Mouse (Mus musculus) hindbrain, embryonic 10.5 days (tissue): ENCODE measurements around the gene Cdkl5. TPM values are rescaled to one million over a fixed set of nuclear protein-coding genes. Genes with fewer than 3 reads are reported as not detected.

Experiments used
- DNase-seq: peaks from one replicate; pipeline ENCODE4 v3.0.0-alpha.2; 2017; ENCODE audit warnings: low spot score
- H3K27ac ChIP-seq: fragments of 300-500 bp; sonication (generic); 2 replicates; pipeline ENCODE4 v1.5.1; 2016; ENCODE audit warnings: mild to moderate bottlenecking, moderate library complexity
- H3K27me3 ChIP-seq: fragments of 300-500 bp; sonication (generic); 2 replicates; pipeline ENCODE4 v1.6.1; 2016; ENCODE audit warnings: mild to moderate bottlenecking; ENCODE audit not compliant: poor library complexity, insufficient read depth, severe bottlenecking
- H3K36me3 ChIP-seq: fragments of 300-500 bp; sonication (generic); 2 replicates; pipeline ENCODE4 v1.6.1; 2016; ENCODE audit warnings: mild to moderate bottlenecking, moderate library complexity
- H3K4me1 ChIP-seq: fragments of 300-500 bp; sonication (generic); replicated peaks from 2 replicates; pipeline ENCODE4 v1.6.1; 2016; ENCODE audit warnings: mild to moderate bottlenecking
- H3K4me3 ChIP-seq: fragments of 300-500 bp; sonication (generic); 2 replicates; pipeline ENCODE4 v1.5.1; 2016; ENCODE audit warnings: mild to moderate bottlenecking, moderate library complexity
- H3K9me3 ChIP-seq: fragments of 300-500 bp; sonication (generic); 2 replicates; pipeline ENCODE4 v1.6.1; 2016; ENCODE audit warnings: mild to moderate bottlenecking, moderate library complexity
- WGBS: fragments of 180-500 bp; shearing (Covaris S2); methylation state at CpG from one replicate; pipeline ENCODE4 v1.1.7; 2016; 5-methylcytosine and 5-hydroxymethylcytosine counted together
- polyA plus RNA-seq: library from polyadenylated mRNA; unstranded; fragments of >200 nt; fragmentation: Nextera tagmentation; extraction: Ambion mirVana; gene quantifications from 2 replicates; pipeline ENCODE4 v1.2.1, GENCODE M21; 2016

Gene Cdkl5
- 2.2 and 2.3 TPM in 2 replicates for polyA plus RNA-seq

DNA sequence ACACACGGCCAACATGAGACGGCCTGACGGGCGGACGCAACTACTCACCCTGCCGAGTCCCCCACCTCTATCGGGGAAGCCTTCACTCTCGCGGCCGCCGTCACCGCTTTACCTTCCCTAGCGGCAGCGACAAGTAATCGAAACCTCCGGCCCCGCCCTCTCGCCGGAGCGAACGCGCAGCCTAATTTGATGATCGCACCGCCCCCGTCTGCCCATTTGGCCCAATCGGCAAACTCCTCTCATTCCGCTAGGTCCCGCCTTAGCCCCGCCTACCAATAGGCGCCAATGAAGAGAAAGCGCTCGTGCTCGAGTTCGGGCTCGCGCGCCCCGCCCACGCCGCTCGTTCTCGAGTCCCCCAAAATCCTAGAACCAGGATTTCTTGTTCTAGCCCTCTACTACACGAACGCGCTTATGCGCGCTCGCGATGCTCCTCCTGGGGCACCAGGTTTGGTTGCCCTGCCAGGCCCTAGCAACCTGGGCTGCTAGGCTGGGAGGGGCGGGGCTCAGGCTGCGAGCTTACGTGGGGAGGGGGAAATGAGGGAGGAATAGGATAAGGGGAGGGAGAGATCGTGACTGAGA is at the start of gene Cdkl5:
Gene Cdkl5 (minus strand): TSS at position 162 of the 579 bp plus-strand sequence.
- peak within 1 kb of the TSS; percentile 65 for H3K4me3 ChIP-seq
- H3K36me3 ChIP-seq = no peaks in the 10 kb centered on the region
- H3K27ac ChIP-seq = peak within 1 kb of the TSS; percentile 87
- 22% methylated on average over 53 of the region's 53 CpGs for WGBS
- peaks cover 37% of the 10 kb centered on the region for H3K27me3 ChIP-seq
- H3K4me1 ChIP-seq = peaks cover 12% of the 10 kb centered on the region; the same call in 1 of the 2 replicates
- H3K9me3 ChIP-seq = no peaks in the 10 kb centered on the region
- DNase-seq = peak; percentile 92

DNA sequence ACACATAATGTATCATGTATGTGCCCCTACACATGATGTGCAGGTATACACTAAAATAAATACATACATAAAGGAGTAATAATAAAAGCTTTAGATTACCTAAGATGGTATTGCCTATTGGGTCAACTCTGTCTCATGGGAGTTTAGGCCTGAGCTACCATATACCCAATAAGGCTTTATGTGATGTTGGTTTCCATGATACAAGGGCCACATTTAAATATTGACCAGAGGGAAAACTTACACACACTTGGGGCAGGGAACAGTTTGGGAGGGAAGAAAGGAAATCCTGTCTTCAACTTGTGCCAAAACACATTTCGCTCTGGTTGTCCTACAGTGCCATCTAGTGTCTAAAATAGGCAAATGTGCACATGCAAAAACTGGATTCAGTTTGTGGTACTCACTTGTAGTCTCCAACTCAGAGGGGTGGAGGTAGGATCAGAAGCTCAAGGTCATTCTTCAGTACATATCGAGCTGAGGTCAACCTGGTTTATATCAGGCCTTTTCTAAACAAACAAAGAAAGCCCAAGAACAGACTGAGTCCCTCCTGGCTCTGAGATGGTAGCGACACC is 38.8 kb upstream of the Cdkl5 start:
- Histone ChIP-seq H3K36me3 (no peaks in the 10 kb centered on the region), H3K9me3 (no peaks in the 10 kb centered on the region), H3K4me1 (no peaks in the 10 kb centered on the region), H3K27ac (no peak overlapping the region), H3K4me3 (no peak overlapping the region), H3K27me3 (peaks cover 14% of the 10 kb centered on the region)
- DNase-seq = peak; percentile 9
- 44% methylated on average over 3 of the region's 3 CpGs for WGBS

DNA sequence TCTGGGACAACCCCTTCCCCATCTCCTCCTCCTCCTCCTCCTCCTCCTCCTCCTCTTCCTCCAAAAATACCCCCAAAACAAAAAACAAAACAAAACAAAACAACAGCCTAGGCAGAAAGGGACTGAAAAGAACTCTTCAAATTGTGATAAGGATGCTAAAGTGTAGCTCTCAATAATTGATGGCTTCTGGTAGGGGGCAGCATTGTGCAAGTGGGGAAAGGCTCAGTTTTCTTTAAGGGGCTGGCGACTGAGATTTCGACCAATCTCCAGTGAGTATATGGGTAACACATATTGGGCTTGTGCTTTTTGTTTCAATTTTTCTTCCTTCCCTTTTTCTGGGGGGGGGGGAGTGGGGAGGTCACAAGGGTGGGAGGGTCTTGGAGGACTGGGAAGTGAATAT is 37.9 kb upstream of the Cdkl5 start:
- H3K27ac ChIP-seq = no peak overlapping the region
- H3K4me3 ChIP-seq = no peak overlapping the region
- WGBS = 45% methylated on average over 2 of the region's 2 CpGs
- no peaks in the 10 kb centered on the region for H3K36me3 ChIP-seq
- DNase-seq = no peak
- peaks cover 14% of the 10 kb centered on the region for H3K27me3 ChIP-seq
- no peaks in the 10 kb centered on the region for H3K4me1 ChIP-seq
- no peaks in the 10 kb centered on the region for H3K9me3 ChIP-seq

DNA sequence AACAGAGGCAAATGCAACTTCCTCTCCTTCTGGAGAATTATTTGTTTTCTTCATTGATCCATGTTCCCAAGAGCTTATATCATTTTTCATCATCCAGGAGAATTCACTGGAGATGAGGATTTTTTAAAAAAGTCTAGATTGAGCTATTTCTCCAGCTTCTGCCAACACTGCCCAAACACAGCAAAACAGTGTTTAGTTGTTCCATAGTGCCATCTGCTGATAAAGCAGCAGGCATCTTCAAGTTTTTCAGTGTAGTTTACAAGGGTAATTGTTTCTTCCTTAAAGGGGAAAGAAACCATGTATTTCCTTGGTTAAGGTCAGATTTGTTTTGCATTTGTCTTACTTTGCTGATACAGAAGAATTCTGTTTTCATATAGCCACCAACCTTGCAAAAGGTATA is 35.7 kb upstream of the Cdkl5 start:
- no peak overlapping the region for H3K27ac ChIP-seq
- no peaks in the 10 kb centered on the region for H3K4me1 ChIP-seq
- H3K9me3 ChIP-seq = no peaks in the 10 kb centered on the region
- no peak overlapping the region for H3K4me3 ChIP-seq
- H3K27me3 ChIP-seq = peaks cover 18% of the 10 kb centered on the region
- no peak for DNase-seq
- no peaks in the 10 kb centered on the region for H3K36me3 ChIP-seq

DNA sequence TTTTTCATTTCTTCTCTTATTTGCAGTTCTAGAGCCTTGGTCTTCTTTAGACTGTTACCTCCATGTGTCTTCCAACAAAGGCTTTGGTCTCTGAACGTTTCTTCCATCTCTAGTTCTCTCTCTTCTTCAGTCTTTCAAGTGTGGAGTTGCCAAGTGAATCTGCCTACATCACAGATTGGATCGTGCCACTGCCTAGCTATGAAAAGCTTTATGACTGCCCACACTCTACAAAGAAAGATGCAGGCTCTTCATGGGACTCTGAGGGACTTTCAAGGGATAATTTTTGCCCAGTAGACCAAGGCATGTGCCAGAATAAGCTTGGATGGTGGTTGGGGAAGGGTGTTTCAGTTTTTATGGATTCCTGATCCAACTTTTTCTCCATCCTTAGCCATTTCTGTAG is 30.0 kb upstream of the Cdkl5 start:
- WGBS = 73% methylated on average over 2 of the region's 2 CpGs
- H3K27me3 ChIP-seq = peaks cover 31% of the 10 kb centered on the region
- no peak overlapping the region for H3K4me3 ChIP-seq

DNA sequence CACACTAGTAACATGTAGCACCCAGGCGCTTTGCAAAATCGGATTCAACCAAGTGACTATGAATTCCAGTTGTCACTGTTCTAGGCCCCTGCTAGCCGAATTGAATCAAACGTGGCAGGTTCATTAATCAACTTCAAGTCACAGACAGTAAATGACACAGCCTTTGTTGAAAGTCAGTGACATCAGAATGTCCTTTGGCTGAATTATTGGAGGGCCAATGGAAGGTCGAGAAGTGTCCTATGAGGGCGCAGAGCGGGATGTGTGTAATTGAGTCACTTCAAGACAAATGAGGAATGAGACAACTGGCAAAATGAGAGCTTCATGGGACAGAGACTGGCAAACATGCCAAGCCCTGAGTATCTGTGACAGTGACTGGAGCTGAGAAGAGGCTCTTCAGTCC is 27.0 kb upstream of the Cdkl5 start:
- no peak overlapping the region for H3K4me3 ChIP-seq
- no peak overlapping the region; the same call in 1 of the 2 replicates for H3K27ac ChIP-seq
- peaks cover 27% of the 10 kb centered on the region for H3K27me3 ChIP-seq
- 72% methylated on average over 7 of the region's 7 CpGs for WGBS
- no peaks in the 10 kb centered on the region for H3K4me1 ChIP-seq
- no peaks in the 10 kb centered on the region for H3K9me3 ChIP-seq
- peak; percentile 10 for DNase-seq
- H3K36me3 ChIP-seq = no peaks in the 10 kb centered on the region

More for the DNA sequence above, 30.0 kb upstream of the Cdkl5 start:
- Histone ChIP-seq H3K27ac (no peak overlapping the region), H3K36me3 (no peaks in the 10 kb centered on the region), H3K9me3 (no peaks in the 10 kb centered on the region), H3K4me1 (no peaks in the 10 kb centered on the region)
- DNase-seq = no peak

DNA sequence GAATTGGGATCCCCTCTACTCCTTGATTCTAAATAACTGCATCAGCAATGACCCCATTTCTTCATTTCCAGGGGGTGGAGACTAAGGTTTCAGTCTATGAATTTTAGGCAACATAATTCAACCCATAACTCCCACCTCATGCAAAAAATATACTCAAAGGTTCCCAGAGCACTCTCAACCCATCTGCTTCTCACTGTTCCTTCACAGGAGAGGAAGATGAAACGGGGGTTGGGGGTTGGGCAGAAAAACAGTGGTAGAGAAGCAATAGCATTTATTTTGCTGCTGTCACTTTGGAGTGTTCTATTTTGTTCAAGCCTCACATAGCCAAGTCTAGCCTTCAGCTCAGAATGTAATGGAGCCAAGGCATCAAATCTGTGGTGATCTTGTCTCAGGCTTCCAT is 23.7 kb upstream of the Cdkl5 start:
- WGBS = 89% methylated on average over 1 of the region's 1 CpGs
- no peaks in the 10 kb centered on the region for H3K4me1 ChIP-seq
- no peak for DNase-seq
- no peak overlapping the region for H3K4me3 ChIP-seq
- no peaks in the 10 kb centered on the region for H3K9me3 ChIP-seq
- peaks cover 18% of the 10 kb centered on the region for H3K27me3 ChIP-seq
- H3K36me3 ChIP-seq = no peaks in the 10 kb centered on the region
- no peak overlapping the region for H3K27ac ChIP-seq

DNA sequence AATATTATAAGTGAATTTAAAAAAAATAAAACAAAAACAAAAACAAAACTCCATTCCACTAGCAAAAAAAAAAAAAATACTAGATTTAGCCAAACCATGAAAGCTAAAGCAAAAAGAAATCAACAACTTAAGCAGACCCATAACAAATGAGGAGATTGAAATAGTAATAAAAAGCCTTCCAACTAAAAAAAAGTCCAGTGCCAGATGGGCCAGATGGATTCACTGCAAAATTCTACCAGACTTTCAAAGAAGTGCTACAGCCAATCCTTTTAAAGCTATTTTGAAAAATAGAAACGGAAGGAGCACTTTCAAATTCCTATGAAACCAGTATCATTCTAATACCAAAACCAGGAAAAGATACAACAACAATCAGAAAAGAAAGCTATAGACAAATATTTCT is 11.8 kb upstream of the Cdkl5 start:
- no peaks in the 10 kb centered on the region for H3K4me1 ChIP-seq
- no peak overlapping the region for H3K27ac ChIP-seq
- H3K36me3 ChIP-seq = no peaks in the 10 kb centered on the region
- no peaks in the 10 kb centered on the region for H3K9me3 ChIP-seq
- no peak overlapping the region for H3K4me3 ChIP-seq
- H3K27me3 ChIP-seq = peaks cover 30% of the 10 kb centered on the region
- no peak for DNase-seq
- 89% methylated on average over 1 of the region's 1 CpGs for WGBS

DNA sequence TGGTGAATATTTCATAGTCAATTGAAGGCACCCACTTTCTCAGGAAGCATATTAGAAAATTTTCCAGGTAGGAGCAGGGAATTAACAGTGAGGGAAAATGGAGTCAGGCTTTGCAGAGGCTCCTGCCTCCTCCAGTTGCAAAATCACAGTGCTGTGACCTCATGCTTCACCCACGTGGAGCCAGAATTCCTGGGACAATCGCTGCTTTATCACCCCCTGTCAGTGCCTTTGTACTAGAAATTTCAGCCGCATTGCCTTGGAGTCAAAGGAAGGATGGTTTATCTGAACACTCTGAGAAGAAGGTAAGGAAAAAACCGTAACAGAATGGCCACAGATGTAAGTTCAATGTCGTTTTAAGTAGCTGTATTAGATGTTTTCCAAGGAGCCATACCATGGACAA is 1.5 kb upstream of the Cdkl5 start:
- DNase-seq = peak; percentile 29
- Histone ChIP-seq H3K36me3 (no peaks in the 10 kb centered on the region), H3K27ac (0 out of 2 replicates have a peak overlapping the region, but pooled peaks have one; percentile 16), H3K4me1 (peaks cover 12% of the 10 kb centered on the region; the same call in 1 of the 2 replicates), H3K27me3 (peaks cover 40% of the 10 kb centered on the region), H3K4me3 (peak overlapping the region; percentile 65; the same call in 1 of the 2 replicates), H3K9me3 (no peaks in the 10 kb centered on the region)
- 17% methylated on average over 5 of the region's 5 CpGs for whole genome bisulfite sequencing

DNA sequence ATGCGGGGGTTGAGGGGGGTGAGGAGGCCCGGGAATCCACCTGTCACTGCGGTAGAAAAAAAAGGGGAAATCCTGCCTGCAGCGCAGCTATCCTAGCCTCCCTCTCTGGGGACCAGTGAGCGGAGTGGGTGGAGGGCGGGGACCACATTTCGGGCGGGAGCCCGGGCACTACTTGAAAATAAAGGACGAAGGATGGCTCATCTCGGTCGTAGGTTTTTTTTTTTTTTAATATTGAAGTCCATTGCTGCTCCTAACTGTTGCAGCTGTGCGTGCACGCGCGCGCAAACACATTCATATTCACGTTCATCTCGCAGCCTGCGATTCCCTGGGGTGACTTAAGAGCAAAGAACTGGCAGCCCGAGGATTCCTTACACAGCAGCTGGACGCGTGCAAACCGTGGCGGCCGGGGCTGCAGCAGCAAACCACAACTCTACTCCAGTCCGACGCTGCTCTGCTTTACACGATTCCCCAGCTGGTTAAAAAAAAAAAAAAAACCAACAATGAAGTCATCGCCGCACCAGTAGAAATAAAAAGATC is 695 bp upstream of the Cdkl5 start:
- Histone ChIP-seq H3K36me3 (no peaks in the 10 kb centered on the region), H3K4me3 (peak overlapping the region; percentile 65), H3K9me3 (no peaks in the 10 kb centered on the region), H3K4me1 (peaks cover 12% of the 10 kb centered on the region; the same call in 1 of the 2 replicates), H3K27ac (peak overlapping the region; percentile 82), H3K27me3 (peaks cover 36% of the 10 kb centered on the region)
- WGBS = 19% methylated on average over 31 of the region's 31 CpGs
- DNase-seq = no peak

DNA sequence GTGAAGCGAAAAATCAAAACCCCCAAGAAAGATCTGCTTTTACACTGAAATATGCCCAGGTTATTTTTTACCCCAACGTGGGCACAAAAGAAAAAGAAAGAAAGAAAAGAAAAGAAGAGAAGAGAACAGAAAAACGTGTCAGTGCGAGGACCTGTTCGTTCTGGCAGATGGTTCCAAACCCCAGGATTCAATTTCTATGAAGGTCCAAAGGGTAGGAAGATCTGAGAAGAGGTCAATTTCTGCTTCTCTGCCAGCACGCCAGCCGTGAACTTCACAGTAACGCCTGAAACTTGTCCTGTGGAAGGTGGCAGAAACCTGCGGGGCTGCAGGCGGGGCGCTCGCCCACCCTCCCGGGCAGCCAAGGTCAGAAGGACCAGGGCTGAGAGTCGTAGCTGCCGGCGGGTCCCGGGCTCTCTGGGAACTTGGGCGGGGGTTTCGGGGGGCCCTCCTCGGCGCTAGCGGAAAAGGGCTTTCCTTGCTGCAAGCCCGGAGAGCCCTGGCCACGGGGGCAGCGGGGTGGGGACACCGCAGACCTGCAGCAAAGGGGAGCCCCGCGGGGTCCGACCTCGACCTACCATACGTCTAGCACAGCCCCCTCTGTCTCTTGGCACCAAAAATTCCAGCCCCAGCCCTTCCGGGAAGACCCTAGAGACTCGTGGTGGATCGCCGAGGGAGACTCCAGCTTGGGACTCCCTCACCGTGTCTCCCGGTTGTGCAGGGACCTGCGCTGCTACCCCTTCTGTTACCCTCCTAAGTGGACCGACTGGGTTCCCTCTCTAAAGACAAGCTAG is 560 bp downstream of the Cdkl5 start:
- DNase-seq = peak; percentile 36
- peaks cover 37% of the 10 kb centered on the region for H3K27me3 ChIP-seq
- H3K36me3 ChIP-seq = no peaks in the 10 kb centered on the region
- H3K27ac ChIP-seq = peak overlapping the region; percentile 87
- no peaks in the 10 kb centered on the region for H3K9me3 ChIP-seq
- 24% methylated on average over 38 of the region's 39 CpGs for WGBS
- H3K4me1 ChIP-seq = peaks cover 12% of the 10 kb centered on the region; the same call in 1 of the 2 replicates
- peak overlapping the region; percentile 65 for H3K4me3 ChIP-seq

DNA sequence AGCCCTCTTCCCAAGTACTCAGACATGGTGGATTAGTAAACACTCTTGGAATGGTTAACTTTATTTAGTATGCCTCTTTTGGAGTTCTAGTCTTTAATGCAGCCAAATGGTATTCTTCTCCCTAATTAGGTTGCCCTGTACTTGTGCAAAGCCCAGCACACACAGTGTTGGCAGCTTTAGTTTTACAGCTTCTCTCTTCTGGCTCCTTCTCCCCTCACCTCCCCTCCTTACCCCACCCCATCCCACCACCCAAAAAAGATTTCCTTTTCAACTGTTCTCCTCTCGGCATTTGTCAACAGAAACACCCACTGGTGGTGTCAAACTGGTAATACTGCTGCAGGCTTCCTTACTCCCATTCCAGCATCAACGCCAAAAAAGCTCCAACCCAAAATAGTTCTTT is 1.8 kb downstream of the Cdkl5 start:
- H3K9me3 ChIP-seq = no peaks in the 10 kb centered on the region
- DNase-seq = no peak

DNA sequence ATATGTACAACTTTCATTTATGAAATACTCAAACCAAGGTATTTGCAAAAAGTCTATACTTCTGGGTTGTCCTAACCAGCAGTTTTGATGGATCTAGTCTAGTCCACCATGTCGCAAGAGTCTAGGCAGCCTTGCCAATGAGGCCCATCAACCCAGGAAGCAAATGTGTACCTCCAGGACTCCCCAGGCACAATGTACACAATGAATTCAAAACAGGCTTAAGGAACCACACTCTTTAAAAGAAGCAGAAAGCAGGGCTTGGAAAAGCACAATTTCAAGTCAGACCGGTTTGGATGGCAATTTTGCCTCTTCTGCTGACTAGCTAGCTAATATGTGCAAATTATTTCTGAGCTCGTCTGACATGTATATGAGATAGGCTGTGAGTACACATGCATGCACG is 4.2 kb downstream of the Cdkl5 start:
- no peak overlapping the region for H3K4me3 ChIP-seq
- H3K27me3 ChIP-seq = peaks cover 22% of the 10 kb centered on the region
- peaks cover 4% of the 10 kb centered on the region; the same call in 1 of the 2 replicates for H3K4me1 ChIP-seq
- H3K9me3 ChIP-seq = no peaks in the 10 kb centered on the region
- DNase-seq = no peak
- H3K36me3 ChIP-seq = no peaks in the 10 kb centered on the region
- H3K27ac ChIP-seq = no peak overlapping the region
- 91% methylated on average over 4 of the region's 4 CpGs for WGBS

More for the DNA sequence above, 1.8 kb downstream of the Cdkl5 start:
- H3K36me3 ChIP-seq = no peaks in the 10 kb centered on the region
- 39% methylated on average over 2 of the region's 2 CpGs for WGBS
- H3K27me3 ChIP-seq = peaks cover 34% of the 10 kb centered on the region
- H3K27ac ChIP-seq = no peak overlapping the region
- peak overlapping the region; percentile 65 for H3K4me3 ChIP-seq
- H3K4me1 ChIP-seq = peaks cover 12% of the 10 kb centered on the region; the same call in 1 of the 2 replicates
